Mouse (Mus musculus) intestine, postnatal 0 days (tissue): ENCODE results near the gene Aurkaip1. TPM values are rescaled to one million over a fixed set of nuclear protein-coding genes. Genes with fewer than 3 reads are reported as not detected.
"Not testable (repeated sequence)": the region's sequence is repeated elsewhere in the genome, so short reads cannot be mapped to it uniquely, and the experiment has no call there.

ENCODE experiments used
- ATAC-seq: fragments of 200-750 bp; cut with Nextera tagmentation; 2 replicates; pipeline ENCODE4 v1.8.0; 2017; ENCODE audit warnings: mild to moderate bottlenecking, moderate TSS enrichment, moderate library complexity
- H3K27ac ChIP-seq: fragments of 300-500 bp; sonication (generic); 2 replicates; pipeline ENCODE4 v1.5.1; 2014; ENCODE audit warnings: mild to moderate bottlenecking, low read depth, low read length, moderate library complexity
- H3K27me3 ChIP-seq: fragments of 300-500 bp; sonication (generic); replicated peaks from 2 replicates; pipeline ENCODE4 v1.6.1; 2014; ENCODE audit warnings: low read length, mixed read lengths; ENCODE audit not compliant: control insufficient read depth, insufficient read depth
- H3K36me3 ChIP-seq: fragments of 300-500 bp; sonication (generic); 2 replicates; pipeline ENCODE4 v1.6.1; 2014; ENCODE audit warnings: mild to moderate bottlenecking, moderate library complexity; ENCODE audit not compliant: control insufficient read depth, insufficient read depth
- H3K4me1 ChIP-seq: fragments of 300-500 bp; sonication (generic); replicated peaks from 2 replicates; pipeline ENCODE4 v1.6.1; 2014; ENCODE audit warnings: antibody characterized with exemption, low read length, mixed read lengths; ENCODE audit not compliant: control insufficient read depth, insufficient read depth
- H3K4me2 ChIP-seq: fragments of 300-500 bp; sonication (generic); replicated peaks from 2 replicates; pipeline ENCODE4 v1.6.1; 2014; ENCODE audit warnings: low read depth, mild to moderate bottlenecking, moderate library complexity
- H3K4me3 ChIP-seq: fragments of 300-500 bp; sonication (generic); 2 replicates; pipeline ENCODE4 v1.5.1; 2014; ENCODE audit warnings: low read depth, low read length
- H3K9ac ChIP-seq: fragments of 300-500 bp; sonication (generic); 2 replicates; pipeline ENCODE4 v1.6.1; 2014; ENCODE audit warnings: mild to moderate bottlenecking, low read depth, low read length
- H3K9me3 ChIP-seq: fragments of 300-500 bp; sonication (generic); 2 replicates; pipeline ENCODE4 v1.6.1; 2016; ENCODE audit warnings: mixed run types; ENCODE audit not compliant: control insufficient read depth
- CTCF ChIP-seq: sonication (generic); IDR thresholded peaks from 2 replicates; pipeline ENCODE4 v1.5.1; 2016; ENCODE audit warnings: low read depth, mild to moderate bottlenecking, control low read depth, antibody characterized with exemption, moderate library complexity
- whole genome bisulfite sequencing: fragments of 180-500 bp; shearing (Covaris S2); extraction: QIAGEN DNeasy Blood & Tissue Kit; methylation state at CpG from one replicate; pipeline ENCODE4 v1.1.7; 2014; 5-methylcytosine and 5-hydroxymethylcytosine counted together
- polyA plus RNA-seq: library from polyadenylated mRNA; unstranded; fragments of >200 nt; fragmentation: Nextera tagmentation; extraction: Ambion mirVana; gene quantifications from 2 replicates; pipeline ENCODE4 v1.2.1, GENCODE M21; 2015

The Aurkaip1 gene
- 152 and 153 TPM in 2 replicates for polyA plus RNA-seq

DNA sequence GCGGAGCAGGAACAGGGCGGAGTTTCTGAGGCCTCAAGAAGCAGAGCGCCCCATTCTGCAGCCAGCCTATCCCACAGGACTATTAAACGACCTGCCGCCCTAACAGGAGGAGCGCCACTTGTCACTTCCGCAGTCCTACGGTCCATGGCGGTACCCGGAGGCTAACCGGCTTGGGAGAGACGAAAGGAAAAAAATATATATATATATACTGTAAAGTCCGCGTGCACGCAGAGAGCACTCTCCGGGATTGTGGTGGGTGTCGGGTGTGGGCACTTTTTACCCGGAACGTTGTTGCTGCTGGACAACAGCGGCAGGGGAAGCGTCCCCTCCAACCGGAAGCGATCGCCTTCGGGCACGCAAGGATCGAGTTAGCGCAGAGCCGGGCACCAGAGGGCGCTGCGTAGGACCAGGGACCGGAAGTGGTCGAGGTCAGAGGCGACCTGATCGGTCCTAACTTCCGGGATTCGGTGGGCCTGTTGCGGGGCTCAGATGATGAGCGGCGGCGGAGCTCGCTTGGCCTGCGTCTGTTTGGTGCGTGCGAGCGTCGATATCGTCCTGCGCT is at the start of gene Aurkaip1:
Gene Aurkaip1 (plus strand): TSS at position 68 of the 562 bp plus-strand sequence.
- Histone ChIP-seq H3K9me3 (no peaks in the 10 kb centered on the region), H3K36me3 (peaks cover 13% of the 10 kb centered on the region; the same call in 1 of the 2 replicates), H3K9ac (peak within 1 kb of the TSS; percentile 81), H3K27me3 (no peaks in the 10 kb centered on the region), H3K27ac (peak within 1 kb of the TSS; percentile 84), H3K4me2 (peak within 1 kb of the TSS; percentile 87), H3K4me1 (0 out of 2 replicates have a peak, but pooled peaks cover 3% of the 10 kb centered on the region), H3K4me3 (peak within 1 kb of the TSS; percentile 88)
- ATAC-seq = peak; percentile 93
- under 1% methylated on average over 49 of the region's 49 CpGs for WGBS
- peak; percentile 97 for TF ChIP-seq CTCF

DNA sequence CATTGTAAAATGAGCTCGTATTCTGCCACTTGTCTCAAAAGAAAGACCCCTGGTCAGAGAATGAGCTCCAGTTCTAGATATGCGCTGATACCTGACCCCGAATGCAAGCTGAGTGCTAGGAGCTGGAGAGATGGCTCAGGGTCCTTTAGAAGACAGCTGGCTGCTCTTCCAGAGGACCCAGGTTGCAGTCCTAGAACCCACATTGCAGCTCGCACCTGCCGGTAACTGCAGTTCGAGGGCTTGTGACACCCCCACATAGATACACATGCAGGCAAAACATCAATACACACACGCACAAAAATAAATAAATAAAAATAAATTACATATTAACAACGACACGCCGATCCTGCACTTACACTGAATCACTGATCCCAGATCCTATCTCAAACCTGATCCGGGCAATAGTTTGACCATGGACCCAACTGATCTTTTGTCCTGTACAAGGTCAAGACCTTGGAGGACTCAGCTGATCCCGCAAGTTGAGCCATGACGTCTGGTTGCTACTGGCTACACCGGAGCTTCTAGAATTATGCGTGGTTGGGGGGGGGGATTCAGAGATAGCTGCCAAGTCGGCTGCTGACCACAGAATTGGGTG is 47.5 kb upstream of the Aurkaip1 start:
- 22% methylated on average over 16 of the region's 16 CpGs for WGBS
- ATAC-seq = peak; percentile 15; the same call in 1 of the 2 replicates

DNA sequence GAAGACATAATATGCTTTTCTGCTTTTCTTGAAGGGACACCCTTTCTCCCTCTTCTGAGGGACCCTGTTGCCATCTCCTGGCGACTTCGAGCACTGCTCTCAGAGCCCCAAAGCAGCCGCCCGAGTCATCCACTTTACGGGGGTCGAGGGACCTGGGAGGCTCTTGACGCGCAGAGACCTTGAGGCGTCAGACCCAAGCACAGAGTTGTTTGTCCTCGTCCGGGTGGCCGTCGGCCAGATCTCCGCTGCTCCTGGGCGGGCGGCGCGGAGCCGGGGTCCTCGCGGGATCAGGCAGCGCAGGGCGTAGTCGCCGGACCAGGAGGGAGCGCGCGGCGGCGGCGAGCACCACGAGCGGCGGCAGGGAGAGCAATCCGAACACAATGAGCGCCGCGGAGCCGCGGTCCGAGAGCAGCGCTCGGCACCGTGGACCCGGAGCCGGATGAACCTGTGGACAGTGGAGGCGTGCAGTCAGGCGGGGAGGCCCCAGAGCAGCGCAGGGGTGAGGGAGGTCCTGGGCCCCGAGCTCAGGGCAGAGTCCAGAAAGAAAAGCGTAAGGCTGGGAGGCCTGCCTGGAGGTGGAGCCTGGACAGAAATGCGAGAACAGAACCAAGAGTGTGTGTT is 46.9 kb upstream of the Aurkaip1 start:
- TF ChIP-seq CTCF = peak; percentile 86
- no peaks in the 10 kb centered on the region for H3K27me3 ChIP-seq
- peak overlapping the region; percentile 90 for H3K4me2 ChIP-seq
- H3K9me3 ChIP-seq = no peaks in the 10 kb centered on the region
- H3K36me3 ChIP-seq = no peaks in the 10 kb centered on the region
- H3K4me3 ChIP-seq = peak overlapping the region; percentile 70
- ATAC-seq = peak; percentile 93
- under 1% methylated on average over 52 of the region's 52 CpGs for WGBS
- H3K27ac ChIP-seq = peak overlapping the region; percentile 98
- H3K4me1 ChIP-seq = peaks cover 6% of the 10 kb centered on the region
- peak overlapping the region; percentile 74 for H3K9ac ChIP-seq

More for the DNA sequence above, 47.5 kb upstream of the Aurkaip1 start:
- H3K4me2 ChIP-seq = peak overlapping the region; percentile 90
- H3K36me3 ChIP-seq = no peaks in the 10 kb centered on the region
- H3K27ac ChIP-seq = peak overlapping the region; percentile 98
- no peak for TF ChIP-seq CTCF
- H3K27me3 ChIP-seq = no peaks in the 10 kb centered on the region
- H3K9ac ChIP-seq = peak overlapping the region; percentile 74
- H3K4me3 ChIP-seq = peak overlapping the region; percentile 70
- no peaks in the 10 kb centered on the region for H3K9me3 ChIP-seq
- peaks cover 6% of the 10 kb centered on the region for H3K4me1 ChIP-seq

DNA sequence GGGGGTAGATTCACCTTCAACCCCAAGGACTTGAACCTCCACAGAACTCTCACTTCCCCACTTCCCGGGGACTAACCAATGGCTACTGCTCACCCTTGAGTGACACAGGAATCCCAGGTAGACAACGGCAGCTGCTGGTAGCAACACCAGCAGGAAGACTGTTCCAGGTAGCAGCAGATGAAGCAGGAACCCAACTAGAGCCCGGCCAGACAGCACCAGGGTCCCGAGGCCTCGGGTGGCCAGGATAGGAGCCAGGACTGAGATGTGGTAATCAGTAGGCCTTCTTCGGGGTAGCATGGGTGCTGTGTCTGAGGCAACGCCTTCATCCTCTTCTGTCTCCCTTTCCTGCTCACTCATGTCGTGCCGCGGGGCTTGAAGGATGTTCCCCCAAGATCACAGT is 45.8 kb upstream of the Aurkaip1 start:
- TF ChIP-seq CTCF = no peak
- Histone ChIP-seq H3K4me1 (peaks cover 6% of the 10 kb centered on the region), H3K4me3 (no peak overlapping the region), H3K27ac (no peak overlapping the region), H3K27me3 (no peaks in the 10 kb centered on the region), H3K9ac (no peak overlapping the region), H3K9me3 (no peaks in the 10 kb centered on the region), H3K36me3 (no peaks in the 10 kb centered on the region), H3K4me2 (no peak overlapping the region)
- 80% methylated on average over 10 of the region's 10 CpGs for WGBS
- ATAC-seq = no peak

DNA sequence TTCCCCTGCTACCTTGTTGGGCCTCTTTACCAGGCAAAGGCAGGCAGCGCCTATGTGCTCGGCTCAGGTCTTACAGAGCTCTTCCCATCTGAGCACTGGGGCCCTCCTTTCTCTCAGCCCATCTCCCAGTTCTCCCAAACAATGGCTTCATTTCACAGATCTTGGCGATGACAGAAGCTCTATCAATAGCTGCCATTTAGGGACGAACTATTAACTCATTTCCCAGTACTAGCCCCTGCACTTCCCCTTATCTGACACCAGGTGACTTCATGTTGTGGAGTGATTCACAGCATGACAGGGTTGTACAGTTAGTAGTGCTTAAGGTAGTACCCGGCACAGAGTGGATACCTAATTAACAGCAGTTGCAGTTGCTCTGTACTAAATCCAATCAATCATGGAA is 45.3 kb upstream of the Aurkaip1 start, which contains the start of gene Tmem88b:
Gene Tmem88b (minus strand): TSS at position 56 of the 400 bp plus-strand sequence.
- ATAC-seq = no peak
- Histone ChIP-seq H3K27me3 (no peaks in the 10 kb centered on the region), H3K27ac (peak within 1 kb of the TSS; percentile 98; the same call in 1 of the 2 replicates), H3K36me3 (no peaks in the 10 kb centered on the region), H3K4me1 (peaks cover 6% of the 10 kb centered on the region), H3K4me2 (peak within 1 kb of the TSS; percentile 90), H3K9me3 (no peaks in the 10 kb centered on the region), H3K9ac (0 out of 2 replicates have a peak within 1 kb of the TSS, but pooled peaks have one; percentile 74), H3K4me3 (peak within 1 kb of the TSS; percentile 70; the same call in 1 of the 2 replicates)
- peak; percentile 64 for TF ChIP-seq CTCF
- 49% methylated on average over 5 of the region's 5 CpGs for WGBS

DNA sequence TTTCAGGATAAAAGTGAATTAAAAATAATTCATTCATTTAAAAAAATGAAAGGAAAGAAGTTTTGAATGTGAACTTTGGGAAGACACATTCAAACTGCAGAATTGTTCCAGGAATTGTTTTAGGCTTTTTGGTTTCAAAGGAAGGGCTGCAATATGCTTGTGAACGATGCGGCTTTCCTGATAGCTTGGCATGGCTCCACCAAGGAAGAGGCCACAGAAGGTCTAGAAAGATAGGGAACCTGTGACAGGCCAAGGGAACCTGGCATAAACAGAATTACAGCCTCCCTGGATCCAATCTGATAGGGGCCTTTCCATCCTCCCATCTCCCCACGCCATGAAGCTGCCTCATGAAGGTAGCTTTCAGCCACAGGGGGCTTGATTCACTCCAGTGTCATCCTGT is 42.8 kb upstream of the Aurkaip1 start:
- H3K4me3 ChIP-seq = no peak overlapping the region
- 61% methylated on average over 3 of the region's 3 CpGs for WGBS
- no peak for ATAC-seq
- no peak overlapping the region for H3K9ac ChIP-seq
- H3K4me1 ChIP-seq = peaks cover 6% of the 10 kb centered on the region
- no peaks in the 10 kb centered on the region for H3K27me3 ChIP-seq
- TF ChIP-seq CTCF = no peak
- no peak overlapping the region for H3K27ac ChIP-seq
- no peaks in the 10 kb centered on the region for H3K9me3 ChIP-seq
- H3K36me3 ChIP-seq = no peaks in the 10 kb centered on the region
- no peak overlapping the region for H3K4me2 ChIP-seq

DNA sequence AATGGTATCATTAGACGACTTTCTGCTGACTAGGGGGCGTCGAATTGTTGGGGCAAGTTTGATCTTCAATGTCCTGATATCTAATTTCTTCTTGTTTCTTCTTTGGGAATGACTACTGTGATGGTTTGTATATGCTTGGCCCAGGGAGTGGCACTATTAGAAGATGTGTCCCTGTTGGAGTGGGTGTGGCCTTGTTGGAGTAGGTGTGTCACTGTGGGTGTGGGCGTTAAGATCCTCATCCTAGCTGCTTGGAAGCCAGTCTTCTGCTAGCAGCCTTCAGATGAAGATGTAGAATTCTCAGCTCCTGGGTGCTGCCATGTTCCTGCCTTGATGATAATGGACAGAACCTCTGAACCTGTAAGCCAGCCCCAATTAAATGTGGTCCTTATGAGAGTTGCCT is 42.2 kb upstream of the Aurkaip1 start:
- H3K4me3 ChIP-seq, H3K27ac ChIP-seq, H3K9me3 ChIP-seq, ATAC-seq, H3K36me3 ChIP-seq, H3K27me3 ChIP-seq, H3K9ac ChIP-seq, H3K4me2 ChIP-seq, H3K4me1 ChIP-seq: not testable (repeated sequence)
- 79% methylated on average over 4 of the region's 4 CpGs for WGBS
